Mouse (Mus musculus) liver, adult 2 months (tissue): ENCODE data around the gene Elane.

Experiments used
- CTCF ChIP-seq: fragments of 200-500 bp; IDR thresholded peaks from 2 replicates; pipeline ENCODE4 v1.5.1; 2011; ENCODE audit warnings: low read depth, low read length, control low read depth
- POLR2A ChIP-seq: fragments of 200-500 bp; IDR thresholded peaks from 2 replicates; pipeline ENCODE4 v1.6.1; 2011; ENCODE audit warnings: low read length, control low read depth; ENCODE audit not compliant: insufficient read depth; ENCODE audit errors: extremely low read depth

GRCm38 (mm10) chr10:79881981-79882380, 4.1 kb upstream of the Elane start:
- no peak for TF ChIP-seq POLR2A
- no peak for TF ChIP-seq CTCF
